Mouse (Mus musculus): ENCODE measurements around the gene Kcnh2. TPM values are rescaled to one million over a fixed set of nuclear protein-coding genes. Genes with fewer than 3 reads are reported as not detected.

Gene Kcnh2
- total RNA-seq, 2 experiments from 2014 or later = 13.1 to 15.5 TPM

DNA sequence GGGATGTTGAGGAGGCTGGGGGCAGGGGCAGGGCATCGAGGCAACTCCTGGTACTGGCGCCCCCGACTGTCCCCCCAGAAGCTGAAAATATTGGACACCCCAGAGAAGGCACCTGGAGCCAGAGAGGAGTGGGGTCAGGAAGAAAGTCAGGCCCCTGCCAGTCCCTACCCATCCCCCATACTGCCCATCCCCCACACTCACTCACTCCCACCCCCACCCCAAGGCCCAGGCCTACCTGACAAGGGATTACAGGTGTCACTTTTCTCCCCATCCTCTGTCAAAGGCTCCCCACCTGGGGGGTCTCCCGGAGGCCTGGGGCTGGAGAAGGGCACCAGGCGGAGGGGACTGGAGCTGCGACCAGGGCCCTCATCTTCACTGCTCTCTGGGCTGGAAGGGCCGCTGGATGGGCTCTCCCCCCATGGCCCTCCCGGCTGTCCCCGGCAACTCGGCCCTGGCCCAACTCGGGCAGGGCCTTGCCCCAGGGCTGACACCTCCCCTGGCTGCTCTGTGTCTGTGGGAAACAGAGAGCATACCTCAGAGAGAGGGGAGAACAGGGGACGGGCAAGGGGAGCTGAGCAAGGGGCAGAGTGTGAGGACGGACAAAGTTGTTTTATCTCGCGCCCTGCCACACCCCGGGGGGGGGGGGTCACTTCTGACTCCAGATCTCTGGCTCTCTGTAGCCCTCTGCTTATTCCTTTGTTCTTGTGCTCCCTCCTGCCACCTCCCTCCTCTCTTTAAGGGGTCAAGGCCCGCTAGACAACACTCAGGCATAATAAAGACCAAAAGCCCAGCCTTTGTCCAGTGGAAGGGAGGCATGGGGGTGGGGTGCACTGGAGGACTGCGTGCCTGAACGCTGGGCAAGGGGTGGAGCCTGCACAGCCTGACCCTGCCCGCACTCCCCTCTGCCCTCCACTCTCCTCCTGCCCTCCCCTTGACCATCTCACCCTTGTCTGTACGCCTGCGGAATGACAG, 29.4 kb downstream of the Kcnh2 start:
- DNase-seq (ENCODE audit: low spot score in 2 of 2) = no peak

DNA sequence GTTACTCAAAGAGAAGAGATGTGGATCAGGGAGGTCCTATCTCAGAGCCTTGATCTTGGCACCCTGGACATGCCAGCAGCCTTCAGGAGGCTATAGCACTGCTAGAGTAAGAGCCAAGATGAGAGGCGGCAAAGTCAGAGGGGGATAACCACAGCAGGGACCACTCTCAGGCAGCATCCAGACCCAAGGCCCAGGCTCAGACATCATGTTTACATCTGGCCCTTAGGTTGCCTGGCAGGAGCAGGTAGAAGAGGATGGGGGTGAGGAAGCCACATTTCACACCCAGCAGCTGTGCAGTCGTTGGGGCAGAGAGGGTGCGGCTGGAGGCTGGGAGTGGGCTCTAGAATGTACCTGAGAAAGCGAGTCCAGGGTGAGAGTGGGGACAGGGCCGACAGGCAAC, 30.5 kb downstream of the Kcnh2 start:
- no peak for DNase-seq (ENCODE audit: low spot score in 2 of 2)

DNA sequence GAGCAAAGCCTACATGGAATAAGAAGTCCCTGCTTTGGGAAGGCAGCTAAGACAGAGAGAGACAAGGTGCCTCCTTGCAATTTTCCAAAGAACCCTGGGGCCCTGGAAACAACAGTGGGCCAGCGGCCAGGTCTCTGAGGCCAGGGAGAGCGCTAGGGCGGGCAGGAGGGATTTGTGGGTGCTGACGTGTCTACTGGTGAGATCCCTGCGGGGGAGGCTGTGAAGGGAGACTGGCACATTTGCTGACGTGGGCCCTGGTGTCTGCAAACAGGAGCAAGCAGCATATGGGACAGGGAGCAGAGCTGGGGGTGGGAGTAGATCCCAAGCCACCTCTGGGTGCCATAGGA, 31.0 kb downstream of the Kcnh2 start:
- peak in 1 of 2 experiments; percentile 62 for DNase-seq (ENCODE audit: low spot score in 2 of 2)

DNA sequence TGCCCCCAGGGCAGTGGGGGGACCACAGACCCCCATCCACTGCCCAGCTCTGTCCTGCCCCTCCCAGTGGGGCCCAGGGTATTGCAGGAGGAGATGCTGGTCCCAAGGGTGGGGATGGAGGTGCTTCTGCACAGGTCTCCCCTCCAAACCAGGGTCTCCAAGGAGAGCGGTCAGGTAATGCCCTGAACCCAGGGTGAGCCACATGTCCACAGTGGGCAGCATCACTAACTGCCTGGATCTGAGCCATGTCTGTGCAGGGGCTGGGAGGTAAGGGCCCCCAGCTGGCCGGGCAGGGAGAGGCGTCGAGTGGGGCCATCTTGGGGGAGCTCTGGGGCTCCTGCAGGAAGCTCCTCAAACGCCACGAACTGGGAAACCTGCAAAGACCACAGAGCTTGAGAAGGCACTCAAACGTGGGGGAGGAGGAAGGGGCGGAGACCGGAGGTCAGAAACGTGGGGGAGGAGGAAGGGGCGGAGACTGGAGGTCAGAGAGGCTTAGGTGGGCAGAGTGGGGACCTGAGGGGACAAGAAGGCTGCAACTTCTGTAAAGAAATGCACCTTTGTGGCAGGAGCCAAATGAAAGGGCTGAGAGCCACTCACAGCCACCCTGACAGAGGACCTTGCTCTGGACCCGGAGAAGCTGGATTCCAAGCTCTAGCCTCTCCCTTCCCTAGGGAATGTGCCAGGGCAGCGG, 31.5 kb downstream of the Kcnh2 start:
- no peak for DNase-seq (ENCODE audit: low spot score in 2 of 2)

DNA sequence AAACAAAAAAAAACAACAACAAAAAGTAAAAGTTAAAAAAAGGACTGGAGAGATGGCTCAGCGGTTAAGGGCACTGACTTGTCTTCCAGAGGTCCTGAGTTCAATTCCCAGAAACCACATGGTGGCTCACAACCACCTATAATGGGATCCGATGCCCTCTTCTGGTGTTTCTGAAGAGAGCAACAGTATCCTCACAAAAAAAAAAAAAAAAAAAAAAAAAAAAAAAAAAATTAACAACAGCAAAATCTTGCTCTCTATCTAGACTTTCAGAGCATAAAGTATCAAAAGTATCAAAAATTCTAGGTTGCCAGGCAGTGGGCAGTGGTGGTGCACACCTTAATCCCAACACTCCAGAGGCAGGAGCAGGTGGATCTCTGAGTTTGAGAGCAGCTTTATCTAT, 42.2 kb downstream of the Kcnh2 start:
- DNase-seq (ENCODE audit: low spot score in 2 of 2) = no peak

DNA sequence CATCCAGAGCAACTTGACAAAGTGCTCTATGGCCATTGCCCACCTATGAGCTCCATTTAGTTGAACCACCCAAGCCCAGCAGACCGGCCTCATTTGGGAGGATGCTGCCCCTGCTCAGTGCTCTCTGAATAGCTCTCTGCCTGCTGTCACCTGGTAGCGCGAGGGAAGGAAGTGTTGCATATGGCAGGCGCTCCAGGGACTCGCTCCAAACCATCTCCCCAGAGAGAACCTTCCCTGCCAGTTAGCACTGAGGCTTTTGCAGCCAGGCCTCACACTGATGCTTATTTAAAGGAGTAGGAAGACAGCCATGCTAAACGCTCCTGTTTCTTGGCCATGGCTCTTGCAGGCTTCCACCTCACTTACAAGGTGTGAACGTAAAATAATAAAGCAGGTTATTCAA, 42.8 kb downstream of the Kcnh2 start:
- no peak for DNase-seq (ENCODE audit: low spot score in 2 of 2)

DNA sequence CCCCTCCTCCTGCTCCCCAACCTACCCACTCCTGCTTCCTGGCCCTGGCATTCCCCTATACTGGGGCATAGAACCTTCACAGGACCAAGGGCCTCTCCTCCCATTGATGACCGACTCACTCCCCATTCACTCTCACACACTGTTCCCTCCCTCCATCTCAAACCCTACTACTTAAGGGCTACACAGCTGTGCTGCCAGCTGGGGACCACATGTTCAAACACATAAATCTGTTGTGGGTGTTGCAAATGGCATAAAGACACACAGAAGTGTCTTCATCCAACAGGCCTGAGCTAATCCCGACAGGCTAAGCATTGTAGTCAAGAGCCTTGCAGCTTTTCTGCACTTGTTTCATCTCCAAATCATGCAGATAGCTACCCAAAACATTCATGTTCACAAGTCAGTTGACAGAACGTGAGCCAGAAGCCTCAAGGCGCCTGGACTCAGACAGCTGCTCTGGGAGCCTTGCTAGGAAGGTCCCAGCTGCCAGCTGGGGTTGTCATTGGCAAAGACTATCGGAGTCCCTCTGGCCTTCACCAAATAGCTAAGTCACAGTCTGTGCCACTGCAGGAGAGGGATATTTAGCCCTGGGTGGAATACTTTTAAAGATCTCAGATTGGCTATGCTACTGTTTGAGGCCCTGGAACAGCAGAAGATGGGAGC, 44.2 kb downstream of the Kcnh2 start:
- no peak for DNase-seq (ENCODE audit: low spot score in 2 of 2)

DNA sequence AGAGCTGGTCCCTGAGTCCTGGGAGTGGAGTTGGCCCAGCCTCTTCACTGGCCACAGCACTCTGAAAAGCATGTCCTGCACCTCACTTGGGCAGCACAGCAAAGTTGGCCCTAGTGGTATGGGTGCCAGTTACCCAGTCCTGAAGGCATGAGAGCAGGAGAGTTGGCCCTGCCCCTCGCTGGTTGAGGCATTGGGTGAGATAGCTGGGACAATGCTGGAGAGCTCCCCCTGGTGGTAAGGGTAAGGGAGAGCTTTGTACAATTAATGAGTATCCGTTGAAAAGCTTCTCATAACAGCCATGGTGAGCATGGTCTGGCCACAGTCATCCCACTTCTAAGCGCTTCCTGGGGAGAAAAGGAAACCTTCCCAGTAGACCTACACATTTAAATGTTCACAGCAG, 48.2 kb downstream of the Kcnh2 start:
- DNase-seq (ENCODE audit: low spot score in 2 of 2) = no peak

DNA sequence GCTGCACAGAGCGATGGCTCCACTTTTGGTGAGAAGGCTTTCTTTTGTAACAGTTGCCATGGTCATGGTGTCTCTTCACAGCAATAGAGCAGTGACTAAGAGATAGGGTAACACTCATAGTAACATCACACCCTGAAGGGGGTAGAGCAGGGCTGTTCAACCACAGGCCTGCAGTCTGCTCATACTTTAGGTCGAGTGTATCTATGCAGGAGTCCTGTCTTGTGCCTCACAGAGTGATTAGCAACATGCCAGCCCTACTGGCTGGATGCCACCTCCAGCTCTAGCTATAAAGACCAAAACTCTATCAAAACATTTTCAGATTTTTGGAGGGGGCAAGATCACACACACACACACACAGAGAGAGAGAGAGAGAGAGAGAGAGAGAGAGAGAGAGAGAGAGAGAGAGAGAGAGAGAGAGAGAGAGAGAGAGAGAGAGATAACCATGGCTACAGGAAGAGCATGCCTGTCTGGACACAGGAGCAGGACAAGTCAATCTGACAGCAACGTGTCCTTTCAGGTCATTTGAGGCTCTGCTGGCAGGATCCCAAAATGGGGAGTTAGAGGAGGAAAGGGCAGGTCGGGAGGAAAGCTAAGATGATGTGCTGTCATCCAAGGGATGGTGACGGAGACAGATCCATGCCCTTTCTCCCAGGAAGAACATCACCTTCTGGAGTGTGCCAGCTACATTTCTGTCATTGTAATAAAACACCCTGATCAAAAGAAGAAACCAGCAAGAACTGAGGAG, 51.4 kb downstream of the Kcnh2 start:
- no peak for DNase-seq (ENCODE audit: low spot score in 2 of 2)

DNA sequence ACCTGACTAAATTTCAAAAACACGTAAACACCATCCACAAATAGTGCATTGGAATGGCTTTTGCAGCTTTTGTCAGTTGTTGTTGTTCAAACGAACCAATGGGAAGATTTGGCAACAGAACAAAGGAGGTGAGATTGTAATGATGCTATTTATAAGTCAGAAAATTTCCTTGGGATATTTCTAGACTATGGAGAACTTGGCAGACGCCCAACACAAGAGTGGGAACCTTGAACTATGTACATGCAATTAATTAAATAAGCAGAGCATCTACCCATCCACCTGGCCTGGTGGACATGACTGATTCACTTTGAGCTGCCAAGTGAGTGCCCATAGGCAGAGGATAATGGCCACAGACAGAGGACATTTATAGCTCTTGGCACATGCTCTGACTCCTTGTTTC, 59.5 kb downstream of the Kcnh2 start:
- DNase-seq (ENCODE audit: low spot score in 2 of 2) = no peak

DNA sequence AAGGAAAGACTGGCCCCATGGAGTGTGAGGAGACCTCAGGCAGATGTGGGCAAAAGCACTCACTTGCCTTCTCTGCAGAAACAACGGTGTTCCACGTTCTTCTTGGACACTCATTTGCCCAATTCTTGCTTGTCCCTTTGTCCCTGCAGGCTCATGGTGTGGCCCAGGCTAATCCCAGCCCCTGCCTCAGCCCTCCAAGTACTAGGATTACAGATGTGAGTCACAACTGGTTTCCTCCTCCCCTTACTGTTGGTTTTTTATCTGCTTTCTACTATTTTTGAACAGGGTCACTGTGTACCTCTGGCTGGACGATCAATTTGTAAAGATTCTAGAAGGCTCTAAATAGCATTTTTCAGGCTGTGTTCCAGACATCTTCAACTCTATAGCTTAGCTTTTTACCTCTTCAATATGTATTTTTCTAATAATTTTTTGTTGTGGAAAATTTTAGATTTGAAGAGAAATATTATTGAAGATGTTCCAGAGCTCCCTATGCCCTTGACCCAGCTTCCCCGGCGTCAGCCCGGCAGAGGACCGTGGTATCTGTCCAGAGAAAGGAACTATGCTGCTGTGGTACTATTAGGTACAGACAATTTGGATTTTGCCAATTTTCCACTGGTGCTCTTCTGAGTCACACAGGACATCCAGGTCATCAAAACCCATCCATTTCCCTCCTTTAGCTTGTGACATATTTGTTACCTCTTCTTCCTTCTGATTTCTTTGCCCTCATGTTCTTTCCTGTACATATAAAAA, 65.0 kb downstream of the Kcnh2 start:
- peak in 1 of 2 experiments; percentile 19 for DNase-seq (ENCODE audit: low spot score in 2 of 2)

DNA sequence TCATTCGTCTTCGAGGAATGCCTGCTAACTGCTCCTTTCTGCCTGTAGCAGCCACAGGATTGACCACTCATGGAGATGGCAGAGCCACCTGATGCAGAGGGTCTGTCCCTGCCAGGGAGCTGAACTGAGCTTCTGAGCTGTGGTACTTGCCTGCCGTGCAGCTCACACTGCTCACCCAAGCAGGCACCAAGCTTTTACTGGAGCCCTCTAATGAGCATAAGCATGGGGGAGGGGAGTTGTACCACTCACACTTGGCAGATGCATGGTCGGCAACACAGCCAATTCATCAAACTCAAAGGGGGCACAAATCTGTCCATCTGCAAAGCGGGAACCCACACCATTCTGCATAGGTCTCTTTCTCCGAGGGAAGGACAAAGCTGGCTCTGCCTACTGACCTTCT, 67.3 kb downstream of the Kcnh2 start:
- no peak for DNase-seq (ENCODE audit: low spot score in 2 of 2)

DNA sequence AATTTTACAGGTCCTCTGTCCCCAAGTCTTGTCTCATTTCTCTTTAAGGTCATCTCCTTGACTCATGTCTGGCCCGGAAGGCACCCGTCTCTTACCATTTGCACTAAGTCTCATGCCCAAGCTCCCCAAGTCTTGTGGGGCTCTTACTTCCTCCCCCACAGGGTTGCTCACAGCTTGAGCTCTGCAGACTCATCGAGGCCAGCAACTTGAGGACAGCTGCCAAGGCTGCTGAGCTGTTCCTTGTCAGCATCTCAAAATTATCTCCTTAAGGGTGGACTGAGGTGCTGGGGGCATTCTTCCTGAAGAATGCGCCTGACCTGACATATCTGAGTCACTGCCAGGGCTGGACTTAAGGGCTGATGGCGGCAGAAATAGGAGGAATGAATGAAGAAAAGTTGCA, 68.2 kb downstream of the Kcnh2 start:
- no peak for DNase-seq (ENCODE audit: low spot score in 2 of 2)

DNA sequence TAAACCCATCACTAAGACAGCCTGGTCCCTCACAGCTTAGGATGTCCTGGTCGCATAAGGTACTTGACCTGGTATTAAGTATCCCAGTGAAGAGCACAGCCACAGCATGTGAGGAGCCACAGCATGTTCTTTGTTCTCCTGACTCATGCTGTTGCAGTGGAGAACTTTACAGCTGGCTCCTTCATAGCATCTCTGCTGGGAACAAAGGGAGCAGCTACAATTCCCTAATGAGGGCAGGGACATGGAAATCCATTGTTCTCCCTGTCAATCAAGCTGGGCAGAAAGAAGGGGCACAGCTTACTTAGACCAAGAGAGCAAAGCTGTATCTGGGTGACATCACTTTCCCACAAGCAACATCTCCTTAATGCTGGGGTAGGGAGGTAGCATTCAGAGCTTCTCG, 70.9 kb downstream of the Kcnh2 start:
- DNase-seq (ENCODE audit: low spot score in 2 of 2) = no peak

DNA sequence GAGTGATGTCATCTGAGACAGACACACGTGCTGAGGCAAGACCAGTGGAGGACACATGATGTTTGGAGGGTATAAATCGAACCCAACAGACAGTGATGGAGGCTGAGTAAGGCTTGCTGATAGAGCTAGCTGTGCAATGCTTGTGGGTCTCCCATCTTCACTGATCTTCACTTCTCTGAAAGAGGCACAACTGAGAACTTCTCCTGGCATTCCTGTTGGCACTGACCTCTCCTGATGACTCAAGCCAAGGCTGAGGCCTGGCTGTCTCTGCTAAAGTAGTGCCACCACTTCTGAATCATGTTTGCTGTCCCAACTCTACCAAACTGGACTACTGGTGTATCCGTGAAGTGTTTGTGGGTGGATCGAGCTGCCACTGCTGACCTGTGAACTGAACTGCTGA, 71.9 kb downstream of the Kcnh2 start:
- no peak for DNase-seq (ENCODE audit: low spot score in 2 of 2)

DNA sequence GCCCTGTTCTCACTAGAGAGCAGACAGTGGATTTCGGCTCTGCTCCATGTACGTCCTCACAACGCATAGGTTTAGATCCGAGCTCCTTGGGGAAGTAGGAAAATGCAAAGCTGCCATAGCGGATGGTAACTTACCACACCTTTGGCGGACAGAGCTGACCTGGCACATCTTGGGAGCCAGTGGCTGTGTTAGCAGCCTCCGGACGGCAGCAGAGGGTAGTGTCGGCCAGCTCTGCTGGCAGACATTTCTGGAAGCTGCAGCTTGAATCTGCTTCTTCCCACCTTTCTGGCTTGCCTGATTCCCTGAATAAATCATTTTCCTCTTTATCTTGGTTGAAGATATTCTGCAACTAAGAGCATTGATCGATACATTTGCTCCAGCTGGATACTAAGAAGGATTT, 73.2 kb downstream of the Kcnh2 start:
- DNase-seq (ENCODE audit: low spot score in 2 of 2) = no peak

DNA sequence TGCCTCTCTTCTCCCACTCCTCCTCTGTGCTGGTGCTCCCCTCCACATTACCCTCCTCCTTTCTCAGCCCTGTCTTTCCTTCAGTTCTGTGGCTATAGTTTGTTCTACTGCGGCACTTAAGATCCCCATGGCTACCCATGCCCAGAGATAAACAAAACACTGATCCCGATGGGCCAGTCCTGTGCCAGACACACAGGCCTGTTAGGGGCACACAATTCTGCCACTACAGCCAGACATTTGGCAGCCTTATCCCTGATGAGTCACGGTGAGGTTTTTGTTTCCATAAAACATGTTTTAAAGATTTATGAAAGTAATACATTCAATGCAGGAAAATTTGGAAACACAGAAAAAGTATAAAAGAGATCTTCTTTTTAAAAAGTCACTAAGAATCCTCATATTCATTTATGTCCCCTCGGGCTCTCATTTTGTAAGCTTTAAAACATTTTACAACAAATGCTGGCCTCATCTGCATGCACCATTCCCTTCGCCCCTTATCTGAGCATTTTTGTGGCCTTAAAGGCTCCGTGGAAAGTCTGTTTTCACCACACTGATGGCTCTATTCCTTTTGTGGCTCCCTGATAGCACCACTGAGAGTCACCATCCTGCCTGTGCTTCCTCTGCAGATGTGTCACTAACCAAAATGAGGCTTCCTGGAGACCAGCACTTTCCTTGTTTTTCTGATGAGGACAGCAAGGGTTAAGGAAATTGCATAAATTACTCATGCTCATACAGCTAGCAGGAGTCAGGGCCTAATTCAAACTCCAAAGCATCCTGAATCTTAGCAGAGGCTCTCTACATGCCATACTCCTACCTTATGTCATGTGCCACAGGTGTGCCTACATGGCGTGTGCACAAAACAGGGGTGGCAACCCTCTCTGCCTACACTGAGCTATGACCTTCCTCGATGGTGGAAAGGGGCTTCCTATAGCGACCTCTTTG, 77.5 kb downstream of the Kcnh2 start:
- DNase-seq (ENCODE audit: low spot score in 2 of 2) = no peak

DNA sequence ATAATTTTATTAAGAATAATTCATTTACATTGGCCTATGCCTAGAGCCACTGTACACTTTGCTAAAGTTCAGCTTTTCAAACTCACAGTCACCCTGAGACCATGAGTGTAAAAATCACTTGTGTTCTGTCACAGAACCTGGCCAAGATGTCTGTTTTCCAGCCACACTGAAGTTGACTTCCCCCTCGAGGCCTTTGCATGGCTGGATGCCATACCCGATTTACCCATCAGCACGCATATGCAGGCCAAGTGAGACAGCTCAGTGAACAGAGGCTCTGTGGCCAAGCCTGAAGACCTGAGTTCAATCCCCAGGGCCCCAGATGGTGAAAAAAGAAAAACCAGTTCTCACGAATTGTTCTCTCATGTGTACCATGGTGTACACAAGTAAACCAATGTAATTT, 80.5 kb downstream of the Kcnh2 start:
- no peak for DNase-seq (ENCODE audit: low spot score in 2 of 2)
